ENCODE assay signal across 20 mouse cellular contexts in the genomic region with DNA sequence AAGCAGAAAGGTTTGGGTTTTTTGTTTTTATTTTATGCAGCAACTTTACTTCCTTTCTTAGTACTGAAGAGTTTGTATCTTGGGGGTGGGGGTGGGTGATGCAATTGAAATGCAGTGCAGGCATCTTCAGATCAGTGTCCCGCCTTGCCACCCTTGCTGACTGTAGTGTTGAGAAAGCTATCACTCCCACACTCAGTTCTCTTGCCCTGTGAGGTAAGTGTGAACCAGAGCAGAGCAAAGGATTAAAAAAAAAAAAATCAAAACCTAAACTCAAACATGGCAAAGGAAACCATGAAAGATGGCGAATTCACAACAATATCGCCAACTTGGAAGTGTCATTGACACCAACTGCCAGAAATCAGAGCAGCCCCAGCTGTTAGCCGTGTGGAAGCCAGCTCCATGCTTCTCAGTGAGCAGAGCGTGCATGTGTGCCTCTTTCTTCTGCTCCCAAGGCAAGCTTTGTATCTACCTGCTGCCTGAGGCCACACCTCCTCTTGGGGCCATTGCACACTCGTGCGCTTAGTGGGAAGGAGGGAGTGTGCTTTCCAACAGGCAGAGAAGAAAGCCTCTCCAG. TPM values are rescaled to one million over a fixed set of nuclear protein-coding genes. Genes with fewer than 3 reads are reported as not detected.
A peak's percentile ranks its signal among the peaks of the same experiment; 100 is the strongest.
DNase-seq lines count a peak whose midpoint lies in the region; ATAC-seq and TF ChIP-seq lines count a peak whose summit lies in the region.
"Had no signal": no experiment of that assay in that cellular context is flagged by ENCODE, and none has a peak within 500 bp of the region (broad histone marks: within the 10 kb centered on the region; RNA-seq: fewer than 3 reads in every experiment).

No protein-coding gene starts in this region.

- H3K9ac ChIP-seq in forebrain, embryonic 15.5 days (replicated peaks): no peak overlapping the region
- no peak overlapping the region for H3K9ac ChIP-seq in forebrain, embryonic 12.5 days
- H3K9ac ChIP-seq in intestine, postnatal 0 days (ENCODE audit: low read depth, low read length): no peak overlapping the region
- H3K9ac ChIP-seq: hindbrain, embryonic 15.5 days; liver, embryonic 14.5 days; midbrain, embryonic 12.5 days had no signal

- H3K4me1 ChIP-seq in forebrain, embryonic 15.5 days: 0 out of 2 replicates have a peak, but pooled peaks cover 8% of the 10 kb centered on the region
- no peaks in the 10 kb centered on the region for H3K4me1 ChIP-seq in forebrain, embryonic 12.5 days
- no peaks in the 10 kb centered on the region for H3K4me1 ChIP-seq in intestine, postnatal 0 days (replicated peaks; ENCODE audit: control insufficient read depth, insufficient read depth, low read length)
- H3K4me1 ChIP-seq: hindbrain, embryonic 15.5 days; midbrain, embryonic 12.5 days had no signal

- H3K27ac ChIP-seq in forebrain, embryonic 15.5 days (replicated peaks): peak overlapping the region; percentile 70
- no peak overlapping the region for H3K27ac ChIP-seq in forebrain, embryonic 12.5 days
- no peak overlapping the region for H3K27ac ChIP-seq in intestine, postnatal 0 days (ENCODE audit: low read depth, low read length)
- H3K27ac ChIP-seq: heart, adult 2 months; hindbrain, embryonic 15.5 days; liver, embryonic 14.5 days; midbrain, embryonic 12.5 days had no signal

- TF ChIP-seq POLR2A in brain, embryonic 14.5 days (IDR thresholded peaks at IDR 0.05; ENCODE audit: borderline replicate concordance, extremely low read depth, insufficient read depth, insufficient read length, poor library complexity, severe bottlenecking): no peak

- WGBS in forebrain, embryonic 15.5 days: 66% methylated on average over 7 of the region's 7 CpGs
- WGBS in forebrain, embryonic 12.5 days: 85% methylated on average over 7 of the region's 7 CpGs
- 77% methylated on average over 7 of the region's 7 CpGs for WGBS in intestine, postnatal 0 days

- TF ChIP-seq CTCF in brain, embryonic 14.5 days (IDR thresholded peaks at IDR 0.05; ENCODE audit: borderline replicate concordance, extremely low read depth, insufficient read depth, insufficient read length): no peak
- no peak for TF ChIP-seq CTCF in intestine, postnatal 0 days (IDR thresholded peaks at IDR 0.05; ENCODE audit: low read depth)

- intact Hi-C loops in left cerebral cortex, postnatal 36 days (cut with DNase I): no loop called here

- peak; percentile 79 for DNase-seq in brain, embryonic 14.5 days (ENCODE audit: low read depth)
- peak; percentile 5 to 54 for DNase-seq in layer of hippocampus, adult 18-20 months (ENCODE audit: low spot score in 2 of 2)
- DNase-seq in left cerebral cortex, postnatal 36 days (ENCODE audit: low spot score in 2 of 2): peak; percentile 10 to 25
- no peak for DNase-seq in thymus, postnatal 36 days
- no peak for DNase-seq in urinary bladder, postnatal 10 days (ENCODE audit: low spot score)
- DNase-seq: B cell, adult 2 months; cerebellum, adult 2 months; embryo, embryonic 11 days; heart, adult 2 months; kidney, adult 11 months; kidney, postnatal 25 days had no signal

- peak; percentile 87 for ATAC-seq in forebrain, embryonic 15.5 days (replicated peaks)
- ATAC-seq in forebrain, embryonic 12.5 days (ENCODE audit: low FRiP score): no peak
- ATAC-seq in intestine, postnatal 0 days: no peak
- ATAC-seq: Patski had no signal

- no peak overlapping the region for H3K4me2 ChIP-seq in forebrain, embryonic 15.5 days (replicated peaks)
- H3K4me2 ChIP-seq in forebrain, embryonic 12.5 days: no peak overlapping the region
- H3K4me2 ChIP-seq in intestine, postnatal 0 days (replicated peaks; ENCODE audit: low read depth): no peak overlapping the region
- H3K4me2 ChIP-seq: hindbrain, embryonic 15.5 days; midbrain, embryonic 12.5 days had no signal

- H3K4me3 ChIP-seq in forebrain, embryonic 15.5 days: no peak overlapping the region
- no peak overlapping the region for H3K4me3 ChIP-seq in forebrain, embryonic 12.5 days (replicated peaks)
- no peak overlapping the region for H3K4me3 ChIP-seq in intestine, postnatal 0 days (ENCODE audit: low read depth, low read length)
- H3K4me3 ChIP-seq: heart, adult 2 months; hindbrain, embryonic 15.5 days; midbrain, embryonic 12.5 days had no signal

- H3K27me3 ChIP-seq in forebrain, embryonic 15.5 days: no peaks in the 10 kb centered on the region
- no peaks in the 10 kb centered on the region for H3K27me3 ChIP-seq in forebrain, embryonic 12.5 days
- H3K27me3 ChIP-seq in intestine, postnatal 0 days (replicated peaks; ENCODE audit: control insufficient read depth, insufficient read depth, low read length): no peaks in the 10 kb centered on the region
- H3K27me3 ChIP-seq: hindbrain, embryonic 15.5 days; midbrain, embryonic 12.5 days had no signal

- no peaks in the 10 kb centered on the region for H3K36me3 ChIP-seq in forebrain, embryonic 15.5 days
- H3K36me3 ChIP-seq in forebrain, embryonic 12.5 days (replicated peaks): no peaks in the 10 kb centered on the region
- no peaks in the 10 kb centered on the region for H3K36me3 ChIP-seq in intestine, postnatal 0 days (ENCODE audit: control insufficient read depth, insufficient read depth)
- H3K36me3 ChIP-seq: hindbrain, embryonic 15.5 days; midbrain, embryonic 12.5 days had no signal

- H3K9me3 ChIP-seq in forebrain, embryonic 15.5 days: no peaks in the 10 kb centered on the region
- no peaks in the 10 kb centered on the region for H3K9me3 ChIP-seq in forebrain, embryonic 12.5 days
- no peaks in the 10 kb centered on the region for H3K9me3 ChIP-seq in intestine, postnatal 0 days (ENCODE audit: control insufficient read depth)
- H3K9me3 ChIP-seq: hindbrain, embryonic 15.5 days; midbrain, embryonic 12.5 days had no signal

RNA-seq across cellular contexts. Expression of a gene that starts 26.0 kb away (rescaled TPM):
- 0.06 TPM in 1 of 2 replicates, not detected in the other for polyA plus RNA-seq in forebrain, embryonic 15.5 days (2015; fragmentation: Nextera tagmentation; extraction: Ambion mirVana)
- not detected in 2 replicates for polyA plus RNA-seq in forebrain, embryonic 12.5 days (2016; fragmentation: Nextera tagmentation; extraction: Ambion mirVana)
- polyA plus RNA-seq in brain, embryonic 14.5 days (2012; rRNA removed): 0.04 and 0.11 TPM in 2 replicates
- under 1 TPM; 0.12 to 0.18 TPM for total RNA-seq in layer of hippocampus, adult 18-20 months (2021)
- total RNA-seq in left cerebral cortex, postnatal 36 days (2021): not detected
- polyA plus RNA-seq in intestine, postnatal 0 days (2015; fragmentation: Nextera tagmentation; extraction: Ambion mirVana): not detected in 2 replicates
- total RNA-seq: heart, adult 2 months had no signal
- polyA plus RNA-seq: heart, adult 2 months; heart, postnatal 0 days; limb, embryonic 11.5 days; liver, embryonic 14.5 days; midbrain, embryonic 12.5 days had no signal

RNA-seq across cellular contexts. Expression of a gene that starts 41.8 kb away (rescaled TPM):
- 4.6 and 4.7 TPM in 2 replicates for polyA plus RNA-seq in forebrain, embryonic 15.5 days (2015; fragmentation: Nextera tagmentation; extraction: Ambion mirVana)
- polyA plus RNA-seq in forebrain, embryonic 12.5 days (2016; fragmentation: Nextera tagmentation; extraction: Ambion mirVana): 0.24 and 0.38 TPM in 2 replicates
- polyA plus RNA-seq in brain, embryonic 14.5 days (2012; rRNA removed): 1.9 and 3.1 TPM in 2 replicates
- 10 to 100 TPM; 12.2 to 16.1 TPM for total RNA-seq in layer of hippocampus, adult 18-20 months (2021)
- 1 to 10 TPM; 8.2 to 8.5 TPM for total RNA-seq in left cerebral cortex, postnatal 36 days (2021)
- 0.12 TPM in 1 of 2 replicates, not detected in the other for polyA plus RNA-seq in intestine, postnatal 0 days (2015; fragmentation: Nextera tagmentation; extraction: Ambion mirVana)
- total RNA-seq: heart, adult 2 months had no signal
- polyA plus RNA-seq: heart, adult 2 months; heart, postnatal 0 days; limb, embryonic 11.5 days; liver, embryonic 14.5 days; Patski had no signal

RNA-seq across cellular contexts. Expression of a gene that starts 54.9 kb away (rescaled TPM):
- polyA plus RNA-seq in forebrain, embryonic 15.5 days (2015; fragmentation: Nextera tagmentation; extraction: Ambion mirVana): 262 TPM in 2 replicates
- polyA plus RNA-seq in forebrain, embryonic 12.5 days (2016; fragmentation: Nextera tagmentation; extraction: Ambion mirVana): 220 and 294 TPM in 2 replicates
- 153 and 175 TPM in 2 replicates for polyA plus RNA-seq in brain, embryonic 14.5 days (2012; rRNA removed)
- 10 to 100 TPM; 87.6 to 95.8 TPM for total RNA-seq in layer of hippocampus, adult 18-20 months (2021)
- total RNA-seq in left cerebral cortex, postnatal 36 days (2021): 10 to 100 TPM; 80.8 to 91.7 TPM
- polyA plus RNA-seq in intestine, postnatal 0 days (2015; fragmentation: Nextera tagmentation; extraction: Ambion mirVana): 22.7 and 23.0 TPM in 2 replicates

Comparison
In these comparisons a context has a peak if more than half of its experiments do, and no peak if none do; other contexts are left out.
1. DNase-seq: peak in brain, embryonic 14.5 days (single experiment), layer of hippocampus, adult 18-20 months (2 of 2) and left cerebral cortex, postnatal 36 days (2 of 2); none in thymus, postnatal 36 days (0 of 2) and urinary bladder, postnatal 10 days (single experiment).